Mouse (Mus musculus) ES-Bruce4 (cell line): ENCODE results near the gene Egln1.

Experiments
- CTCF ChIP-seq: IDR thresholded peaks from one replicate; pipeline ENCODE4 v1.8.1; 2011; ENCODE audit warnings: low read depth, low read length
- POLR2A ChIP-seq: IDR thresholded peaks from one replicate; pipeline ENCODE4 v1.8.1; 2011; ENCODE audit warnings: low read length; ENCODE audit not compliant: insufficient read depth

- no peak for TF ChIP-seq CTCF
- TF ChIP-seq POLR2A: no peak
These were observed 5.3 kb downstream of the Egln1 start for GRCm38 (mm10) chr8:124943801-124944200.
